Mouse (Mus musculus) thymus, adult 2 months (tissue): ENCODE results near the gene Angel2.

Experiments used
- CTCF ChIP-seq: fragments of 200-500 bp; IDR thresholded peaks from 2 replicates; pipeline ENCODE4 v1.5.1; 2012; ENCODE audit warnings: mild to moderate bottlenecking, control low read depth, low read length, moderate library complexity, borderline replicate concordance; ENCODE audit not compliant: control insufficient read depth, poor library complexity, insufficient read depth; ENCODE audit errors: extremely low read depth
- POLR2A ChIP-seq: fragments of 200-500 bp; IDR thresholded peaks from 2 replicates; pipeline ENCODE4 v1.6.1; 2012; ENCODE audit warnings: mild to moderate bottlenecking, low read length, control low read depth, moderate library complexity; ENCODE audit not compliant: control insufficient read depth, poor library complexity, insufficient read depth; ENCODE audit errors: extremely low read depth

- TF ChIP-seq CTCF (no peak), POLR2A (no peak)
These were observed 37.8 kb downstream of the Angel2 start for GRCm38 (mm10) chr1:190962760-190963159.
